9 mouse cellular contexts compared by ENCODE assay signal in genomic region chr14:86748876-86749275, GRCm38 (mm10).
DNase-seq lines count a peak whose midpoint lies in the region; ATAC-seq lines count a peak whose summit lies in the region.
"Had no signal": no experiment of that assay in that cellular context is flagged by ENCODE, and none has a peak within 500 bp of the region (broad histone marks: within the 10 kb centered on the region; RNA-seq: fewer than 3 reads in every experiment).

No protein-coding gene starts in this region.

- H3K4me1 ChIP-seq in heart, embryonic 14.5 days (ENCODE audit: control insufficient read depth in 2 of 2, insufficient read depth in 2 of 2, low read length in 2 of 2): peaks cover 2 to 11% of the 10 kb centered on the region in 2 experiments
- peaks cover 18% of the 10 kb centered on the region for H3K4me1 ChIP-seq in neural tube, embryonic 15.5 days

- H3K9me3 ChIP-seq in heart, embryonic 14.5 days (ENCODE audit: control insufficient read depth, low read length): no peaks in the 10 kb centered on the region
- H3K9me3 ChIP-seq in neural tube, embryonic 15.5 days (replicated peaks): no peaks in the 10 kb centered on the region

- H3K4me2 ChIP-seq in heart, embryonic 14.5 days (ENCODE audit: low read length): peak overlapping the region; percentile 52
- H3K4me2 ChIP-seq in neural tube, embryonic 15.5 days: peak overlapping the region; percentile 49

- H3K27ac ChIP-seq in heart, embryonic 14.5 days (replicated peaks in 1 of 2; ENCODE audit: control insufficient read depth in 1 of 2, insufficient read depth in 1 of 2, low read depth in 2 of 2, low read length in 2 of 2): no peak overlapping the region
- peak overlapping the region; percentile 75 for H3K27ac ChIP-seq in neural tube, embryonic 15.5 days (replicated peaks)
- H3K27ac ChIP-seq: macrophage had no signal

- no peak for ATAC-seq in heart, embryonic 14.5 days (ENCODE audit: insufficient number of reproducible peaks, insufficient read depth, low FRiP score, low read depth)
- peak; percentile 97 for ATAC-seq in neural tube, embryonic 15.5 days (ENCODE audit: low FRiP score)

- no peaks in the 10 kb centered on the region for H3K27me3 ChIP-seq in heart, embryonic 14.5 days (ENCODE audit: control insufficient read depth, insufficient read depth, low read length)
- H3K27me3 ChIP-seq in neural tube, embryonic 15.5 days (replicated peaks): no peaks in the 10 kb centered on the region

- H3K36me3 ChIP-seq in heart, embryonic 14.5 days (ENCODE audit: control insufficient read depth, insufficient read depth, low read length): no peaks in the 10 kb centered on the region
- no peaks in the 10 kb centered on the region for H3K36me3 ChIP-seq in neural tube, embryonic 15.5 days

- peak; percentile 95 for DNase-seq in brain, adult 2 months (ENCODE audit: low read depth, low spot score)
- DNase-seq in cerebellum, postnatal 4 days (ENCODE audit: low spot score in 2 of 2): peak; percentile 37 to 43
- peak; percentile 65 to 81 for DNase-seq in left cerebral cortex, adult 18-20 months (ENCODE audit: low spot score in 2 of 2)
- no peak for DNase-seq in ovary, postnatal 36 days (ENCODE audit: low spot score)
- no peak for DNase-seq in testis, postnatal 10 days (ENCODE audit: low spot score)
- DNase-seq in lung, adult 18-20 months: no peak

- 0 out of 4 replicates have a peak overlapping the region, but pooled peaks have one; percentile 4 to 14 for H3K4me3 ChIP-seq in heart, embryonic 14.5 days (ENCODE audit: control insufficient read depth in 1 of 2, insufficient read depth in 1 of 2, low read depth in 1 of 2, low read length in 2 of 2)
- peak overlapping the region; percentile 12 for H3K4me3 ChIP-seq in neural tube, embryonic 15.5 days (replicated peaks)

- H3K9ac ChIP-seq in heart, embryonic 14.5 days (ENCODE audit: low read length): peak overlapping the region; percentile 36; the same call in 1 of the 2 replicates
- H3K9ac ChIP-seq in neural tube, embryonic 15.5 days (replicated peaks): no peak overlapping the region

- WGBS in heart, embryonic 14.5 days: 24% methylated on average over 7 of the region's 7 CpGs
- WGBS in neural tube, embryonic 15.5 days: 10% methylated on average over 7 of the region's 7 CpGs

Comparison
In these comparisons a context has a peak if more than half of its experiments do, and no peak if none do; other contexts are left out.
1. DNase-seq: peak in brain, adult 2 months (single experiment), cerebellum, postnatal 4 days (2 of 2) and left cerebral cortex, adult 18-20 months (2 of 2); none in ovary, postnatal 36 days (single experiment), testis, postnatal 10 days (single experiment) and lung, adult 18-20 months (0 of 2).